In the genomic region with DNA sequence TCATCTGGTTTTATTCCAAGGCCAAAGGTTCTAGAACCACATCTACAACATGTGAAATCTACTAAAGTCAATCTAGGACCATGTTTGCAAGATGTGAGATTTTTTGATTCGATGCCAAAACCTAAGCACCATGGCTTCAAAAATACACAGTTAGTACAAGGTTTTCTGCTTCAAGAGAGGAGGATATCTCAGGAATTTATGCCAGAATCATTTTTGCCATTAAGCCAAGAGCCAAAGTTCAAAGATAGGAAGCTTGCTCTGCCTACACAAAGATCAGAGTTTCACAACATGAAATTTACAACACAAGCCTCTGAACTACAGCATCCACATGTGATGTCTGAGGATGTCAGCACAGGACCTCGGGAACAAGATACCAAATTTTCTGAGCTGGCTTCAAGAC, we compare ENCODE assay signal across 22 mouse cellular contexts.
A peak's percentile ranks its signal among the peaks of the same experiment; 100 is the strongest.
DNase-seq lines count a peak whose midpoint lies in the region; ATAC-seq and TF ChIP-seq lines count a peak whose summit lies in the region.
"Had no signal": no experiment of that assay in that cellular context is flagged by ENCODE, and none has a peak within 500 bp of the region (broad histone marks: within the 10 kb centered on the region; RNA-seq: fewer than 3 reads in every experiment).

No protein-coding gene starts in this region.

- no peak for ATAC-seq in kidney, embryonic 16.5 days (ENCODE audit: low FRiP score, low TSS enrichment)
- ATAC-seq in kidney, embryonic 14.5 days (ENCODE audit: low FRiP score, low TSS enrichment) = no peak
- ATAC-seq: activated CD4-positive, CD25-positive, alpha-beta regulatory T cell, adult 4 months; CD4-positive, CD25-positive, alpha-beta regulatory T cell, adult 4 months; Patski had no signal

- no peak for TF ChIP-seq CTCF in kidney, adult 2 months (conservative IDR thresholded peaks at IDR 0.05; ENCODE audit: insufficient read depth, insufficient read length, low read depth, low read length)
- no peak for TF ChIP-seq CTCF in liver, adult 2 months (IDR thresholded peaks at IDR 0.05; ENCODE audit: low read depth, low read length)

- no peak overlapping the region for H3K4me3 ChIP-seq in kidney, adult 2 months (ENCODE audit: insufficient read depth, low read depth, low read length)
- H3K4me3 ChIP-seq in kidney, embryonic 16.5 days (ENCODE audit: low read length) = no peak overlapping the region
- no peak overlapping the region for H3K4me3 ChIP-seq in kidney, embryonic 14.5 days (ENCODE audit: low read length)
- H3K4me3 ChIP-seq in liver, adult 2 months (ENCODE audit: insufficient read depth, low read depth, low read length) = no peak overlapping the region

- H3K9me3 ChIP-seq in kidney, embryonic 16.5 days (ENCODE audit: low read length) = no peaks in the 10 kb centered on the region
- no peaks in the 10 kb centered on the region for H3K9me3 ChIP-seq in kidney, embryonic 14.5 days (ENCODE audit: control insufficient read depth, low read length)
- H3K9me3 ChIP-seq: G1E had no signal

- peak; percentile 23 for DNase-seq in kidney, adult 11 months
- DNase-seq in kidney, adult 18-20 months = no peak
- peak; percentile 34 for DNase-seq in kidney, adult 2 months
- peak; percentile 21 for DNase-seq in kidney, adult 9 months
- DNase-seq in liver, adult 2 months (ENCODE audit: extremely low read depth, low read depth, low spot score) = peak; percentile 97
- DNase-seq in liver = no peak
- DNase-seq: adrenal gland, adult 2 months; adrenal gland, adult 8-10 months; adrenal gland, postnatal 10 days; adrenal gland, postnatal 14 days; adrenal gland, postnatal 25 days; adrenal gland, postnatal 36 days; B cell, adult 2 months; cerebellum, adult 11 months; cerebellum, adult 11-12 months had no signal

- no peaks in the 10 kb centered on the region for H3K27me3 ChIP-seq in kidney, adult 2 months (replicated peaks; ENCODE audit: control insufficient read depth, insufficient read depth, low read length)
- no peaks in the 10 kb centered on the region for H3K27me3 ChIP-seq in kidney, embryonic 16.5 days (ENCODE audit: insufficient read depth, low read length)
- no peaks in the 10 kb centered on the region for H3K27me3 ChIP-seq in kidney, embryonic 14.5 days (ENCODE audit: control insufficient read depth, insufficient read depth, low read length)
- no peaks in the 10 kb centered on the region for H3K27me3 ChIP-seq in liver, adult 2 months (ENCODE audit: control insufficient read depth, insufficient read depth, low read length)
- H3K27me3 ChIP-seq: CH12.LX, Patski had no signal

- no peak overlapping the region for H3K4me2 ChIP-seq in kidney, embryonic 16.5 days (replicated peaks; ENCODE audit: low read depth, low read length)
- no peak overlapping the region for H3K4me2 ChIP-seq in kidney, embryonic 14.5 days (replicated peaks; ENCODE audit: low read depth, low read length)

- 86% methylated on average over 2 of the region's 2 CpGs for WGBS in kidney, adult 2 months
- whole genome bisulfite sequencing in kidney, embryonic 16.5 days = 78% methylated on average over 2 of the region's 2 CpGs
- WGBS in kidney, embryonic 14.5 days = 85% methylated on average over 2 of the region's 2 CpGs
- WGBS in liver, adult 2 months = 48% methylated on average over 2 of the region's 2 CpGs

- no peak overlapping the region for H3K9ac ChIP-seq in kidney, embryonic 16.5 days (replicated peaks; ENCODE audit: low read length)
- no peak overlapping the region for H3K9ac ChIP-seq in kidney, embryonic 14.5 days (ENCODE audit: low read depth, low read length)
- H3K9ac ChIP-seq in liver, adult 2 months (ENCODE audit: low read depth, low read length) = no peak overlapping the region

- no peaks in the 10 kb centered on the region for H3K36me3 ChIP-seq in kidney, adult 2 months (ENCODE audit: control insufficient read depth, insufficient read depth, low read length)
- no peaks in the 10 kb centered on the region for H3K36me3 ChIP-seq in kidney, embryonic 16.5 days (ENCODE audit: insufficient read depth, low read length)
- H3K36me3 ChIP-seq in kidney, embryonic 14.5 days (ENCODE audit: control insufficient read depth, insufficient read depth, low read length) = no peaks in the 10 kb centered on the region
- H3K36me3 ChIP-seq in liver, adult 2 months (ENCODE audit: control insufficient read depth, insufficient read depth, low read length) = no peaks in the 10 kb centered on the region
- H3K36me3 ChIP-seq: G1E had no signal

- no peak for TF ChIP-seq POLR2A in kidney, adult 2 months (IDR thresholded peaks at IDR 0.05; ENCODE audit: low read depth, low read length)
- TF ChIP-seq POLR2A in liver, adult 2 months (IDR thresholded peaks at IDR 0.05; ENCODE audit: extremely low read depth, insufficient read depth, low read length) = no peak

- H3K27ac ChIP-seq in kidney, adult 2 months (ENCODE audit: insufficient read depth, low read depth, low read length) = no peak overlapping the region
- H3K27ac ChIP-seq in kidney, embryonic 16.5 days (ENCODE audit: low read length) = no peak overlapping the region
- no peak overlapping the region for H3K27ac ChIP-seq in kidney, embryonic 14.5 days (ENCODE audit: low read depth, low read length)
- H3K27ac ChIP-seq in liver, adult 2 months (replicated peaks; ENCODE audit: insufficient read depth, low read depth, low read length) = no peak overlapping the region

- no peaks in the 10 kb centered on the region for H3K4me1 ChIP-seq in kidney, adult 2 months (ENCODE audit: control insufficient read depth, insufficient read depth, low read length)
- no peaks in the 10 kb centered on the region for H3K4me1 ChIP-seq in kidney, embryonic 16.5 days (ENCODE audit: insufficient read depth, low read length)
- no peaks in the 10 kb centered on the region for H3K4me1 ChIP-seq in kidney, embryonic 14.5 days (ENCODE audit: control insufficient read depth, insufficient read depth, low read length)
- H3K4me1 ChIP-seq in liver, adult 2 months (ENCODE audit: control insufficient read depth, insufficient read depth, low read length) = no peaks in the 10 kb centered on the region

- H3K79me2 ChIP-seq in liver, adult 2 months (ENCODE audit: control insufficient read depth, insufficient read depth, low read length) = no peaks in the 10 kb centered on the region

Comparison
In these comparisons a context has a peak if more than half of its experiments do, and no peak if none do; other contexts are left out.
1. DNase-seq: peak in kidney, adult 11 months (single experiment), kidney, adult 2 months (single experiment), kidney, adult 9 months (single experiment) and liver, adult 2 months (single experiment); none in kidney, adult 18-20 months (single experiment) and liver (single experiment).